In the genomic region with DNA sequence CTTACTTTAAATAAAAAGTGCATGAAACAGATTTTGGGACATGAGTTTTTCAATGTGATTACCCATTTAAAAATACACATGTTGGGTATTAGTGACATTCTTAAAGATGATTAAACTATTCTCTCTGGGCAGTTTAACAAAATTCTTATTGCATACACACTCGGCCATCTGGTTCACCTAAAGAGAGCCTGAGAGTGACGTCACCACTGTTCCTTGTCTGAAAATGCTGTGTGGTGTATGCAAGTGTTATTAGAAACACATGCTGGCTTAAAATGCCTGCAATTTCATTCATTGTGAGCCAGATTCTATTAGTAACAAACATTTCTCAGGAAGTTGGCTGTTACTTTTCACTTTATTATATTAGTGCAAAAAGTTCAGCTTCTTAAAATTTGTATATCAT, we compare ENCODE assay signal across 24 mouse cellular contexts.
A peak's percentile ranks its signal among the peaks of the same experiment; 100 is the strongest.
DNase-seq lines count a peak whose midpoint lies in the region; ATAC-seq and TF ChIP-seq lines count a peak whose summit lies in the region.
"Had no signal": no experiment of that assay in that cellular context is flagged by ENCODE, and none has a peak within 500 bp of the region (broad histone marks: within the 10 kb centered on the region; RNA-seq: fewer than 3 reads in every experiment).

No protein-coding gene starts in this region.

- H3K27ac ChIP-seq in embryonic facial prominence, embryonic 15.5 days (replicated peaks) = no peak overlapping the region
- no peak overlapping the region for H3K27ac ChIP-seq in limb, embryonic 12.5 days
- H3K27ac ChIP-seq in neural tube, embryonic 15.5 days (replicated peaks) = no peak overlapping the region
- H3K27ac ChIP-seq in liver, embryonic 11.5 days (ENCODE audit: low read depth, low read length) = no peak overlapping the region
- H3K27ac ChIP-seq in layer of hippocampus, adult 2 months = no peak overlapping the region
- H3K27ac ChIP-seq: forebrain, embryonic 12.5 days; gastrocnemius, adult 2 months; heart, embryonic 10.5 days; kidney, postnatal 0 days; liver, embryonic 15.5 days; lung, embryonic 15.5 days had no signal

- TF ChIP-seq CTCF in layer of hippocampus, adult 2 months (conservative IDR thresholded peaks at IDR 0.05) = no peak

- no peaks in the 10 kb centered on the region for H3K27me3 ChIP-seq in embryonic facial prominence, embryonic 15.5 days
- H3K27me3 ChIP-seq in limb, embryonic 12.5 days = no peaks in the 10 kb centered on the region
- no peaks in the 10 kb centered on the region for H3K27me3 ChIP-seq in neural tube, embryonic 15.5 days (replicated peaks)
- no peaks in the 10 kb centered on the region for H3K27me3 ChIP-seq in liver, embryonic 11.5 days (replicated peaks; ENCODE audit: control insufficient read depth, insufficient read depth, low read length)
- H3K27me3 ChIP-seq: CH12.LX; forebrain, embryonic 12.5 days; liver, embryonic 15.5 days; lung, embryonic 15.5 days; megakaryocyte, embryonic 14.5 days had no signal

- no peak overlapping the region for H3K4me2 ChIP-seq in embryonic facial prominence, embryonic 15.5 days (replicated peaks)
- H3K4me2 ChIP-seq in limb, embryonic 12.5 days = no peak overlapping the region
- no peak overlapping the region for H3K4me2 ChIP-seq in neural tube, embryonic 15.5 days
- H3K4me2 ChIP-seq in liver, embryonic 11.5 days = no peak overlapping the region
- H3K4me2 ChIP-seq: forebrain, embryonic 12.5 days; liver, embryonic 15.5 days; lung, embryonic 15.5 days had no signal

- peak; percentile 86 for DNase-seq in 3T3-L1 (ENCODE audit: low read depth, low spot score)
- peak; percentile 71 for DNase-seq in embryo, embryonic 11 days
- no peak for DNase-seq in liver, embryonic 11.5 days (ENCODE audit: low spot score)
- DNase-seq in layer of hippocampus, adult 2 months (ENCODE audit: low spot score in 2 of 2) = no peak
- DNase-seq: adrenal gland, postnatal 14 days; cerebellum, adult 8-10 months; gastrocnemius, adult 2 months; kidney, adult 11 months; left cerebral cortex, postnatal 4 days; lung, postnatal 36 days; midbrain, embryonic 14.5 days; right cerebral cortex, postnatal 25 days had no signal

- WGBS in embryonic facial prominence, embryonic 15.5 days = 17% methylated on average over 2 of the region's 2 CpGs
- WGBS in limb, embryonic 12.5 days = 13% methylated on average over 2 of the region's 2 CpGs
- WGBS in neural tube, embryonic 15.5 days = 75% methylated on average over 2 of the region's 2 CpGs
- 58% methylated on average over 2 of the region's 2 CpGs for WGBS in liver, embryonic 11.5 days

- peak; percentile 60; the same call in 1 of the 2 replicates for ATAC-seq in embryonic facial prominence, embryonic 15.5 days (ENCODE audit: insufficient number of reproducible peaks, low FRiP score, low TSS enrichment, low read depth)
- ATAC-seq in limb, embryonic 12.5 days (ENCODE audit: insufficient number of reproducible peaks, insufficient read depth, low FRiP score, low TSS enrichment, low read depth) = peak; percentile 86
- ATAC-seq in neural tube, embryonic 15.5 days (ENCODE audit: low FRiP score) = no peak
- ATAC-seq in liver, embryonic 11.5 days (replicated peaks; ENCODE audit: low FRiP score) = no peak
- ATAC-seq: hindbrain, embryonic 16.5 days had no signal

- no peak overlapping the region for H3K4me3 ChIP-seq in embryonic facial prominence, embryonic 15.5 days (replicated peaks)
- no peak overlapping the region for H3K4me3 ChIP-seq in limb, embryonic 12.5 days (replicated peaks)
- H3K4me3 ChIP-seq in neural tube, embryonic 15.5 days (replicated peaks) = no peak overlapping the region
- H3K4me3 ChIP-seq in liver, embryonic 11.5 days (ENCODE audit: low read depth, low read length) = no peak overlapping the region
- H3K4me3 ChIP-seq in layer of hippocampus, adult 2 months = no peak overlapping the region
- H3K4me3 ChIP-seq: forebrain, embryonic 12.5 days; gastrocnemius, adult 2 months; heart, embryonic 10.5 days; liver, embryonic 15.5 days; lung, embryonic 15.5 days; megakaryocyte, embryonic 14.5 days had no signal

- no peaks in the 10 kb centered on the region for H3K9me3 ChIP-seq in embryonic facial prominence, embryonic 15.5 days (replicated peaks)
- peaks cover 3% of the 10 kb centered on the region; the same call in 1 of the 2 replicates for H3K9me3 ChIP-seq in limb, embryonic 12.5 days
- H3K9me3 ChIP-seq in neural tube, embryonic 15.5 days (replicated peaks) = no peaks in the 10 kb centered on the region; the same call in 1 of the 2 replicates
- no peaks in the 10 kb centered on the region for H3K9me3 ChIP-seq in liver, embryonic 11.5 days (ENCODE audit: control insufficient read depth, low read length)
- H3K9me3 ChIP-seq: forebrain, embryonic 12.5 days; G1E; heart, embryonic 10.5 days; liver, embryonic 15.5 days; lung, embryonic 15.5 days; megakaryocyte, embryonic 14.5 days had no signal

- H3K4me1 ChIP-seq in embryonic facial prominence, embryonic 15.5 days = no peaks in the 10 kb centered on the region
- H3K4me1 ChIP-seq in limb, embryonic 12.5 days (replicated peaks) = no peaks in the 10 kb centered on the region
- no peaks in the 10 kb centered on the region for H3K4me1 ChIP-seq in neural tube, embryonic 15.5 days
- no peaks in the 10 kb centered on the region for H3K4me1 ChIP-seq in liver, embryonic 11.5 days (replicated peaks; ENCODE audit: control insufficient read depth, insufficient read depth, low read length)
- H3K4me1 ChIP-seq: forebrain, embryonic 12.5 days; heart, embryonic 10.5 days; liver, embryonic 15.5 days; lung, embryonic 15.5 days; megakaryocyte, embryonic 14.5 days had no signal

- H3K36me3 ChIP-seq in embryonic facial prominence, embryonic 15.5 days = no peaks in the 10 kb centered on the region
- no peaks in the 10 kb centered on the region for H3K36me3 ChIP-seq in limb, embryonic 12.5 days
- H3K36me3 ChIP-seq in neural tube, embryonic 15.5 days = no peaks in the 10 kb centered on the region
- H3K36me3 ChIP-seq in liver, embryonic 11.5 days (ENCODE audit: control insufficient read depth, insufficient read depth, low read length) = no peaks in the 10 kb centered on the region
- H3K36me3 ChIP-seq: forebrain, embryonic 12.5 days; G1E; heart, embryonic 10.5 days; liver, embryonic 15.5 days; lung, embryonic 15.5 days had no signal

- H3K9ac ChIP-seq in embryonic facial prominence, embryonic 15.5 days = no peak overlapping the region
- no peak overlapping the region for H3K9ac ChIP-seq in limb, embryonic 12.5 days (replicated peaks)
- H3K9ac ChIP-seq in neural tube, embryonic 15.5 days (replicated peaks) = no peak overlapping the region
- H3K9ac ChIP-seq in liver, embryonic 11.5 days (ENCODE audit: low read depth, low read length) = no peak overlapping the region
- H3K9ac ChIP-seq: forebrain, embryonic 12.5 days; liver, embryonic 15.5 days; lung, embryonic 15.5 days had no signal

Comparison
In these comparisons a context has a peak if more than half of its experiments do, and no peak if none do; other contexts are left out.
1. DNase-seq: peak in 3T3-L1 (single experiment) and embryo, embryonic 11 days (single experiment); none in liver, embryonic 11.5 days (single experiment) and layer of hippocampus, adult 2 months (0 of 2).
2. ATAC-seq: peak in embryonic facial prominence, embryonic 15.5 days (single experiment) and limb, embryonic 12.5 days (single experiment); none in neural tube, embryonic 15.5 days (single experiment) and liver, embryonic 11.5 days (single experiment).